Mouse (Mus musculus) stomach, embryonic 14.5 days (tissue): Measurements from ENCODE around the gene Itga1. TPM values are rescaled to one million over a fixed set of nuclear protein-coding genes. Genes with fewer than 3 reads are reported as not detected.

Experiments
- ATAC-seq: fragments of 200-750 bp; cut with Nextera tagmentation; 2 replicates; pipeline ENCODE4 v1.8.0; 2017; ENCODE audit warnings: low read depth, moderate TSS enrichment; ENCODE audit not compliant: insufficient number of reproducible peaks, insufficient read depth, low FRiP score
- H3K27ac ChIP-seq: fragments of 300-500 bp; sonication (generic); 2 replicates; pipeline ENCODE4 v1.5.1; 2014; ENCODE audit warnings: mild to moderate bottlenecking, low read length, moderate library complexity, mixed read lengths
- H3K27me3 ChIP-seq: fragments of 300-500 bp; sonication (generic); 2 replicates; pipeline ENCODE4 v1.6.1; 2014; ENCODE audit warnings: low read length, control low read depth, mixed read lengths; ENCODE audit not compliant: control insufficient read depth, insufficient read depth
- H3K36me3 ChIP-seq: fragments of 300-500 bp; sonication (generic); 2 replicates; pipeline ENCODE4 v1.6.1; 2014; ENCODE audit warnings: mild to moderate bottlenecking, control low read depth, low read length, moderate library complexity, mixed read lengths; ENCODE audit not compliant: control insufficient read depth, insufficient read depth
- H3K4me1 ChIP-seq: fragments of 300-500 bp; sonication (generic); 2 replicates; pipeline ENCODE4 v1.6.1; 2014; ENCODE audit warnings: low read length, control low read depth, mixed read lengths; ENCODE audit not compliant: control insufficient read depth, insufficient read depth
- H3K4me2 ChIP-seq: fragments of 300-500 bp; sonication (generic); replicated peaks from 2 replicates; pipeline ENCODE4 v1.6.1; 2014; ENCODE audit warnings: low read depth, low read length, control low read depth
- H3K4me3 ChIP-seq: fragments of 300-500 bp; sonication (generic); 2 replicates; pipeline ENCODE4 v1.5.1; 2014; ENCODE audit warnings: low read depth, low read length, control low read depth
- H3K9ac ChIP-seq: fragments of 300-500 bp; sonication (generic); replicated peaks from 2 replicates; pipeline ENCODE4 v1.6.1; 2014; ENCODE audit warnings: low read depth, mild to moderate bottlenecking, control low read depth, low read length, moderate library complexity, mixed read lengths
- H3K9me3 ChIP-seq: fragments of 300-500 bp; sonication (generic); 2 replicates; pipeline ENCODE4 v1.6.1; 2016; ENCODE audit warnings: low read depth, low read length, control low read depth; ENCODE audit not compliant: control insufficient read depth
- WGBS: fragments of 180-500 bp; shearing (Covaris S2); extraction: QIAGEN DNeasy Blood & Tissue Kit; methylation state at CpG from one replicate; pipeline ENCODE4 v1.1.7; 2014; 5-methylcytosine and 5-hydroxymethylcytosine counted together
- polyA plus RNA-seq: library from polyadenylated mRNA; unstranded; fragments of >200 nt; fragmentation: Nextera tagmentation; extraction: Ambion mirVana; gene quantifications from 2 replicates; pipeline ENCODE4 v1.2.1, GENCODE M21; 2014

Gene Itga1
- polyA plus RNA-seq, 1 experiment from 2014 or later, result 40.9 TPM

DNA sequence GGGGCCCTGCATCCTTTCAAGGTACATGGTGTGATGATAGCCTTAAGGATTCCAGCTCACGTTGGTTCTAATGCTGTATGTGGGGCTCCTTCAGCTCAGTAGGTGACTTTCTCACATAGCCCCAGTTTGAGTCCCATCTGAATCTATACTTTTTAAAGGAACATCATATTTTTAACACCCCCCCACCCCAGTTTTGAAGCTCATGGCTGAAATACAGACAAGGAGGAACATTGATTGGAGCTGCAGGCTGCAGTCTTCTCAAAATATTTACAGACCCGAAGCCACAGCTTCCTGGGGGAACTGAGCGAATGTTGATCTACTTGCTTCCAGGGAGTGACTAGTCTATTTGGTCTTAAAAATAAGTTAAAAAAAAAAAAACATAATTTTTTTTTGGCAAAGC is 98.9 kb downstream of the Itga1 start:
- H3K4me3 ChIP-seq, result no peak overlapping the region
- ATAC-seq, result no peak
- no peak overlapping the region for H3K4me2 ChIP-seq
- H3K27ac ChIP-seq, result no peak overlapping the region
- H3K27me3 ChIP-seq, result no peaks in the 10 kb centered on the region
- H3K9me3 ChIP-seq, result no peaks in the 10 kb centered on the region
- H3K36me3 ChIP-seq, result no peaks in the 10 kb centered on the region
- no peak overlapping the region for H3K9ac ChIP-seq
- WGBS, result 77% methylated on average over 3 of the region's 3 CpGs
- 0 out of 2 replicates have a peak, but pooled peaks cover 2% of the 10 kb centered on the region for H3K4me1 ChIP-seq

DNA sequence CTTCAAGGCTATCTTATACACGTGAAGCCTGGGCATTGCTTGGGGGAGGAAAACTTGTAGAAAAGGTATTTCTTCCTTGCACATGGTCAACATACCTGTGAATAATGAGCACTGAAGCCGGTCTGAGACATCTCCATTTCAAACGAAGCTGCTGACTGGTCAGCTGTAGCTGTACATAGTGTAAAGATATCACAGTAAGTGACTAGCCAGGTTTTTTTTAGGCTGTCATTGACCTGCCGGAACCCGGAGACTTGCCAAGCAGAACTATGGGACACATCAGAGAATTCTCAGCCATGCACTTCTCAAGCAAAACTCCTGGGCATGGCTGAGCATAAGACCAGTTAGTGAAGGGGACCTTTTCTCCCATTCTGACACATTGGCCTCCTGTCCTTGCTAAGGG is 99.6 kb downstream of the Itga1 start:
- no peaks in the 10 kb centered on the region for H3K36me3 ChIP-seq
- H3K9me3 ChIP-seq, result no peaks in the 10 kb centered on the region
- no peak overlapping the region for H3K27ac ChIP-seq
- no peak overlapping the region for H3K4me3 ChIP-seq
- no peaks in the 10 kb centered on the region for H3K27me3 ChIP-seq
- no peak overlapping the region for H3K4me2 ChIP-seq
- 86% methylated on average over 5 of the region's 5 CpGs for WGBS
- H3K9ac ChIP-seq, result no peak overlapping the region
- ATAC-seq, result no peak
- 0 out of 2 replicates have a peak, but pooled peaks cover 2% of the 10 kb centered on the region for H3K4me1 ChIP-seq

DNA sequence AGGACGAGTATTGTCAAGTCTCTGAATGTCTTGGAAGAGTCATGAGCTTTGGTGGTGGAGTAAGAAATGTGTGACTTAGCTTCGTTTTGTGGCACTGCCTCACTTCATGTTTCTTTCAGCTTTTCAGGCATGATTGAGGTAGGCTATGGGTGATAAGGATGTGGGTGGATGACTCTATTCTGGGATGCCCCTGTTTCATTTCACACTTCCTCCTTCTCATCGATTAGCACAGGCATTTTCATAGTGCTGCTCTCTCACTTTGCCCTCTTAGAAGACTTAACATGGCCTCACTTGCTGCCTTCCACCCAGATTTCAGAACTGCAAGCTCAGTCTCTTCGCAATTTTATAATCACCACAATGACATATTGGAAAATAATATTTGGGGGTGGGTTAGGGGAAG is 102.2 kb downstream of the Itga1 start:
- WGBS, result 87% methylated on average over 4 of the region's 4 CpGs

DNA sequence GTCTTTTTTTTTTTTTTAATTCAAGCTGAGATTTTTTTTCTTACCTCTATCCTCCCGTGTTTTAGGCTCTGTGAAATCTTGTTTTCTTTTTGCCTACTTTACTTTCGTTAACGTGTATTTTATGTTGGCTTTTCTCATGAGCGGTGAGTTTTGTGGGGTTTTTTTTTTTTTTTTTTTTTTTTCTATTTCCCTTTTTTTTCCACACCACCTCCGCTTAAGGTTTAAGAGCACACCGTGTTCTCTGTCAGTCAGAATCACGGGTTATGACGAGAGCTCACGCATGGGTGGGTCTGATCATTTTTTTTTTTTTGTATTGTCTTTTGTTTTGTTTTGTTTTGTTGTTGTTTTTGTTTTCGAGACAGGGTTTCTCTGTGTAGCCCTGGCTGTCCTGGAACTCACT is 103.7 kb downstream of the Itga1 start:
- H3K4me2 ChIP-seq, result no peak overlapping the region
- no peak overlapping the region for H3K9ac ChIP-seq
- H3K4me3 ChIP-seq, result no peak overlapping the region
- no peaks in the 10 kb centered on the region for H3K9me3 ChIP-seq
- no peak overlapping the region for H3K27ac ChIP-seq
- no peak for ATAC-seq
- WGBS, result 89% methylated on average over 10 of the region's 10 CpGs
- no peaks in the 10 kb centered on the region for H3K27me3 ChIP-seq
- H3K36me3 ChIP-seq, result no peaks in the 10 kb centered on the region
- H3K4me1 ChIP-seq, result no peaks in the 10 kb centered on the region

More for the DNA sequence above, 102.2 kb downstream of the Itga1 start:
- Histone ChIP-seq H3K27ac (no peak overlapping the region), H3K9ac (no peak overlapping the region), H3K4me3 (no peak overlapping the region), H3K4me2 (no peak overlapping the region), H3K27me3 (no peaks in the 10 kb centered on the region), H3K4me1 (no peaks in the 10 kb centered on the region), H3K9me3 (no peaks in the 10 kb centered on the region), H3K36me3 (no peaks in the 10 kb centered on the region)
- ATAC-seq, result no peak

DNA sequence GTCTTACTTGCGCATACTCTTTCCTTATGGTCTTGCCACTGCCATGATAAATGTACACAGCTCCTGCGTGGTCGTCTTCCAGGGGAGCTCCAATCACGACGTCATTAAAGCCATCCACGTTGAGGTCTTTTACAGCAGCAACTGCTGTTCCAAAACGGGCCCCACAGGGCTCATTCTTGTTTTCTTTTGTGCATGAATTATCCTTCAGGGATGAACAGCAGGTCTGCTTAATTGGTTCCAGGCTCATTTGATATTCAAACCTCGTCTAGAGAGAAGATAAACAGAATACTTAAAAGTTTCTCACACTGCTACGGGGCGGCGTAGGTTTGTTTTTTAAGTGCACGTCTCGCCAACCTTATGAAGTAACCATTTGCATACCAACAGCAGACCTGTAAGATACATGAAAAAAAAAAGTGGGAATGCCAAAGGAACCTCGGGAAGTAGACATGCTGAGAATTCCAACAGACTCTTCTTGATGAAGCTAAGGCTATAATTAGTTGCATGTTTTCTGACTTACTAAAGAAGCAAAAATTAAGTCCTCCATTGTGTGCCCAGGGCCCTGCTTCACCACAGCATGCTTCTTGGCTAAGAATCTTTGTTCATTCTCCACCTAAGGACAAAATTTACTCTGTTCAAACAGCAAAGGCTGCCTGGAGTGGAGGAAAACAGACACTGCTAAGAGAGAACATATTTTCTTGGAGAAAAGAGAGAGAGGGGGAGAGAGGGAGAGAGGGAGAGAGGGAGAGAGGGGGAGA is 109.3 kb downstream of the Itga1 start:
- no peak for ATAC-seq
- no peak overlapping the region for H3K4me2 ChIP-seq
- H3K36me3 ChIP-seq, result no peaks in the 10 kb centered on the region
- no peak overlapping the region for H3K9ac ChIP-seq
- H3K27me3 ChIP-seq, result no peaks in the 10 kb centered on the region
- H3K9me3 ChIP-seq, result no peaks in the 10 kb centered on the region
- H3K27ac ChIP-seq, result no peak overlapping the region
- WGBS, result 64% methylated on average over 14 of the region's 14 CpGs
- H3K4me1 ChIP-seq, result no peaks in the 10 kb centered on the region
- no peak overlapping the region for H3K4me3 ChIP-seq

DNA sequence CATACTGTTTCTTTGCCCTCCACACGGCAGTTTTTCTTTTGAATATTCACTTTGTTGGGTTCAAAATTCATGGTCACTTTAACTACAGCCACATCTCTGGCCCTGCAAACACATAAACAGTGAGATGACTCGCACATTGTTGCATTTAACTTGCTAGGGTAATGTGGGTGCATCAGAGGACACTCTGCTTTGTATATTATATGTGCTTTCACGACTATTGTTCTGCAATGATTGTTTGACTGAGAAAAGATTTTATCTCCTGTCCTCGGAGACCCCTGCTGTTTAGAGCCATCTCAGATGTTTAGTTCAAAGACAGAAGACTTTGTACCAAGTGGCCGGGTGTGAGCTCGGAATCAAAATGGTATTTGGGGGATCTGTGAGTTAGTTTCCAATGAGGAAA is 114.1 kb downstream of the Itga1 start:
- ATAC-seq, result no peak
- no peak overlapping the region for H3K4me3 ChIP-seq
- H3K36me3 ChIP-seq, result no peaks in the 10 kb centered on the region
- H3K27me3 ChIP-seq, result no peaks in the 10 kb centered on the region
- H3K27ac ChIP-seq, result no peak overlapping the region
- 65% methylated on average over 6 of the region's 6 CpGs for WGBS
- no peaks in the 10 kb centered on the region for H3K9me3 ChIP-seq
- no peak overlapping the region for H3K4me2 ChIP-seq
- H3K4me1 ChIP-seq, result no peaks in the 10 kb centered on the region
- H3K9ac ChIP-seq, result no peak overlapping the region

DNA sequence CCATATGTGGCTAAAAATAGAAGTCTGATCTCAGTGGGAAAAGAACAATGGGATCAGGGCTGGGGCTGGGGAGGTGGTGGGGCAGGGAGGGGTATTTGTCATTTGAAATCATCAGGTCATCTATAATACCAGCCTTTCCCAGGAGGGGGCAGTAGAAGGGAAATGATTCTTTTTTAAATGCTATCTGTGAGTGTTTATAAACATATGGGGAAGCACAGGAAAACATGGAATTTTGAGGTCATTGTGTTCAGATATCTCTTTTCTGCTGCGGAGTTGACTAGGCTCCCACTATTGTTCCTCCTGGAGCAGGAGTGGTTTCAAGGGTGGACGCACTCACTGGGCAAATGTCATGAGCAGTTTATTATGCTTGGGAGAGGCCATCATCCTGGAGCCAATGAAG is 114.6 kb downstream of the Itga1 start:
- Histone ChIP-seq H3K4me3 (no peak overlapping the region), H3K27me3 (no peaks in the 10 kb centered on the region), H3K4me2 (no peak overlapping the region), H3K9ac (no peak overlapping the region), H3K4me1 (no peaks in the 10 kb centered on the region), H3K9me3 (no peaks in the 10 kb centered on the region), H3K27ac (no peak overlapping the region), H3K36me3 (no peaks in the 10 kb centered on the region)
- 68% methylated on average over 2 of the region's 2 CpGs for whole genome bisulfite sequencing
- ATAC-seq, result no peak

DNA sequence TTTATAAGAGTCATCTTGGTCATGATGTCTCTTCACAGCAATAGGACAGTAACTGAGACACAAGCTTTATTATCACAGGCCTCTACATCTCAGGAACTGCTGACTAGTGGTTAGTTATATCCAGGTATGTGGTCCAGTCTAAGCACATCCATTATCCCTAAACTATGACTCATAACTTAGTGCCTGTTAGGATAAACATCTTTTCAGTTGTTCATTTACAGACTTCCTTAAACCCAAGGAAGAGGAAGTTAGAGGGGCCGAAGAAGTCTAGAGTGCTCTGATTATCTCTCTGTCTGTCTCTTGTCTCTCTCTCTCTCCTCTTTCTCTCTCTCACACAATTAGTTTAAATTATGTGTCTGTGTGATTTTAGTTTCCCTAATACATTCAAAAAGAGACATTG is 117.1 kb downstream of the Itga1 start:
- WGBS, result 58% methylated on average over 1 of the region's 1 CpGs

DNA sequence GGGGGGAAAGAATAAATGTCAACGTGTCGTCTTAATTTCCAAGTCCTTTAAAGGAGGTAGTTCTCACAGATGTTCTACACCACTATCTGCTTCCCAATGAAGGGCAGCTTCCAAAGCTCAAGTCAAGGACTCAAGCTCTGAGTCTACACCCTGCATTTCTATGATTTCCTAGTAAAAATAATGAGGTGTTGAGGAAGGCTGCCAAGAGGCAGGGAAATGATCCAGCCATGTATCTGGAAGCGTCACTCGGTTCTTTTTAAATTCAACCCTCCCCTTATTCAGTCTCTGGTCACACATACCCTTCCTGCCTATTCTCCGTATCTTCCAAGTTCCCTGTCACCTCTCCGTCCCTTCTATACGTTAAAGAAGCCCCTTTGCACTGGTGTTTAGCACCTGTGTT is 118.6 kb downstream of the Itga1 start:
- no peaks in the 10 kb centered on the region for H3K4me1 ChIP-seq
- no peaks in the 10 kb centered on the region for H3K36me3 ChIP-seq
- no peak for ATAC-seq
- H3K4me2 ChIP-seq, result no peak overlapping the region
- no peak overlapping the region for H3K9ac ChIP-seq
- WGBS, result 87% methylated on average over 7 of the region's 7 CpGs
- H3K4me3 ChIP-seq, result no peak overlapping the region
- no peaks in the 10 kb centered on the region for H3K27me3 ChIP-seq
- H3K27ac ChIP-seq, result no peak overlapping the region
- H3K9me3 ChIP-seq, result no peaks in the 10 kb centered on the region

More for the DNA sequence above, 117.1 kb downstream of the Itga1 start:
- Histone ChIP-seq H3K36me3 (no peaks in the 10 kb centered on the region), H3K9me3 (no peaks in the 10 kb centered on the region), H3K27me3 (no peaks in the 10 kb centered on the region), H3K9ac (no peak overlapping the region), H3K4me1 (no peaks in the 10 kb centered on the region), H3K4me3 (no peak overlapping the region), H3K4me2 (no peak overlapping the region), H3K27ac (no peak overlapping the region)
- ATAC-seq, result no peak
